Mouse (Mus musculus) thymus, postnatal 25 days (tissue): ENCODE data around the gene Klra9.
"Not testable (repeated sequence)": the region's sequence is repeated elsewhere in the genome, so short reads cannot be mapped to it uniquely, and the experiment has no call there.

Experiments
- DNase-seq: peaks from one replicate; pipeline ENCODE4 v3.0.0; 2022

The Klra9 gene

DNA sequence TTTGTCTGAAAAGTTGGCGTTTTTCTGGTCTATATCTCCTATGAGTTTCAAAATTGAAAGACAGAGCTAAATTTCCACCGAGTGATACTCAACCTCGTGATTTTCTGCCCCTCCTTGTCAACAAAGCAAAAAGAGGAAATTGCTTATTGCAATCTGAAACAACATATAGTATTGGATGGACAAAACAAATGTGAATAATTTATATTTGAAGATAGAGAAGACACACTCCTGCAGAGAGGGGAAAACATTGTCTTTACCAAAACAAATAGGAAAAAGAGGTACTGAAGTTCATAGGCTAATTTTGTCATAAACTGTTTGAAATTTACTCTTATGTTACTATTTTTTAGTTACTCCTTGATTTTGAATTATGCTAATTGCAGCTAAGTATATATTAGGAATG is at the start of gene Klra9:
Klra9 (minus strand) TSS at position 101 of the 400 bp plus-strand sequence.
- DNase-seq = not testable (repeated sequence)

DNA sequence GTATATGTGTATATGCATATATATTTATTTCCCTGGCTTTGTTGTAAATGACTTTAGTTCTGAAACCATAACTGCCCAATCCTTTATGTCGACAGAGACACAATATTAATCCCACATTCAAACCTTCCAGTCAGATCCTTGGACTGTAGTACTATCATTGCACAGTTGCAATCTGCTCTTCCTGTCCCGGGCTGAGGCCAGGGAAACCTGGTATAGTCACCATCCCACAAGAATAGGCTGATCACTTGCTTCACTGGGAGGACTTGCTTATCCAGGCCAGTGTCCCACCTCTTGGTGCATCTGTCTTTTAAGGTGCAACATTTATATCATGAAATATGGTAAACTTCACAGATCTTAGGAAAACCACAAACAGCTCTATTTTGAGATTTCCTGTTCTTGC is 44.6 kb upstream of the Klra9 start:
- DNase-seq = no peak

DNA sequence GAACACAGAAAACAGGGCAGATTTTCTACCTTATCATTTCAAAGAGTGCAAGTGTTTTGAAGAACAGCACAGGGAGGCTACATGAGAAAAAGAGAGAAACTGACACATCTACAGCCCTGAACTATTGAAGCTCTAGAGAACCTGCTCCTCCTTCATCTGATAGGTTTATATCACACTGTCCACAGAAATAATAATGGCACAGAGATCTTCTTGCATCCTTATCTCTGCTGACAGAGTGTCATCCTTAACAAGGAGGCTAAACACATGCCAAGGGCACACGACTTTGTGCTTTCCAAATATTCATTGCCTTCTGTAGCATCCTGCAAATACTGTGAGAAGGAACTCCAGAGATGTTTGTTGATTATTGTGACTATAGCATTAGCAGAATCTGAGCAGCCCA is 43.7 kb upstream of the Klra9 start:
- DNase-seq = no peak

DNA sequence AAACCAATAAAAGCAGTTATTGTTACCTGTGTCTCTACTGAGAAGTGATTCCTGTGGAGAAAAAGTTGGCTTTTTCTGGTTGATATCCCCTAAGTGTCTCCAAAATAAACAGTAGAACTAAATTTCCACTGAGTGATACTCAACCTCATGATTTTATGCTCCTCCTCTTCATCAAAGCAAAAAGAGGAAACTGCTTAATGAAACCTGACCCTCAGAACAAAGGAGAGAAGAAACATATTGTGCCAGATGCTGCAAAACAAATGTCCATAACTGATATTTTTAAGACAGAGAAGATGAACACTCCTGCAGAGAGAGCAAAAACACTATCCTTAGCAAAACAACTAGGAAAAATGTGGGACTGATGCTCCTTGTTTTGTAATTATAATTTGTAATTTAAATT is 40.3 kb upstream of the Klra9 start, which contains the start of gene Klra7:
Klra7 (minus strand) TSS at position 101 of the 400 bp plus-strand sequence.
- DNase-seq = no peak

DNA sequence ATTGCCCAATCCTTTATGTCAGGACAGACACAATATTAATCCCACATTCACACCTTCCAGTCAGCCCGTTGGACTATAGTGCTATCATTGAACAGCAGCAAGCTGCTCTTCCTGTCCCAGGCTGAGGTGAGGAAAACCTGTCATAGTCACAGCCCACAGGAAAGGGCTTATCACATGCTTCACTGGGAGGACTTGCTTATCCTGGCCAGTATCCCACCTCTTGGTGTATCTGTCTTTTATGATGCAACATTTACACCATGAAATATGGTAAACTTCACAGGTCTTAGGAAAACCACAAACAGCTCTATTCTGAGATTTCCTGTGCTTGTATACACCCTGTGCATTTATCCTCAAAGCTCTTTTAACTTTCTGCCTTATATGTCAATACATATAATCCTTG is 4.5 kb upstream of the Klra9 start:
- DNase-seq = not testable (repeated sequence)

DNA sequence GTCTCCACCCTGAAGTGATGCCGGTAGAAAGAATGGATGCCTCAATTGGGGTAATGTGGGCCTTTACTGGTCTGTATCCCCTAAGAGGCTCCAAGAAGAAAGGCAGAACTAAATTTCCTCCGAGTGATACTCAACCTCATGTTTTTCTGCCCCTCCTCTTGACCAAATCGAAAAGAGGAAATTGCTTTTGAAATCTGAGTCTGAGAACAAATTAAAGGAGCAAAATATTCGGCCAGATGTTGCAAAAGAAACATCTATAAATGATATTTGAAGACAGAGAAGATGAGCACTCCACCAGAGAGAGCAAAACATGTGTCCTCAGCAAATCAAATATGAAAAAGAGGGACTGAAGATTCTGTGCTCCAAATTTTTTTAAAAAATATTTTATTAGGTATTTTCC is 63.1 kb downstream of the Klra9 start, which contains the start of gene Klra8:
Klra8 (minus strand) TSS at position 101 of the 400 bp plus-strand sequence.
- DNase-seq = not testable (repeated sequence)
